Mouse (Mus musculus): ENCODE results near the gene Pam.

Gene Pam

GRCm38 (mm10) chr1:98095246-98095990 is at the start of gene Pam:
TSS of gene Pam (minus strand) at chr1:98095646.
- DNase-seq = peak; percentile 90 to 94

- DNase-seq = no peak
These were observed 49.4 kb upstream of the Pam start for GRCm38 (mm10) chr1:98144845-98145244.

DNA sequence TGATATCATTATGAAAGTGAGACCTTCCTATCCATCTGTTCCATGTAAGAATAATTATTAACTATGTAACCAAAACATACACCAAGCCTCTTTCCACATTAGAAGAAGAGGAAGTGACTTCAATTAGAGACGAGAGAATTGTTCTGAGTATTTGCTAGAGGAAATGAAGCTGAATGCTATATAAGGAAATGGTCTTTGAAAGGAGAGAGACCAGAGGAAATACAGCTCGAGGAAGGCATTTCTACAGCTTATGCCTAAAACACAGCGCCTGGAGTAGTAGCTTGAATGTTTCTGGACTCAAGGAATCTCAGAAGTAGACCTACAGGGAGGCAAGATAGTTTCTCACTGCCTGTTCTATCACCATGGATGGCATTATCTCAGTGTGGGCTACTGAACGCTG is 35.8 kb upstream of the Pam start:
- DNase-seq = no peak

DNA sequence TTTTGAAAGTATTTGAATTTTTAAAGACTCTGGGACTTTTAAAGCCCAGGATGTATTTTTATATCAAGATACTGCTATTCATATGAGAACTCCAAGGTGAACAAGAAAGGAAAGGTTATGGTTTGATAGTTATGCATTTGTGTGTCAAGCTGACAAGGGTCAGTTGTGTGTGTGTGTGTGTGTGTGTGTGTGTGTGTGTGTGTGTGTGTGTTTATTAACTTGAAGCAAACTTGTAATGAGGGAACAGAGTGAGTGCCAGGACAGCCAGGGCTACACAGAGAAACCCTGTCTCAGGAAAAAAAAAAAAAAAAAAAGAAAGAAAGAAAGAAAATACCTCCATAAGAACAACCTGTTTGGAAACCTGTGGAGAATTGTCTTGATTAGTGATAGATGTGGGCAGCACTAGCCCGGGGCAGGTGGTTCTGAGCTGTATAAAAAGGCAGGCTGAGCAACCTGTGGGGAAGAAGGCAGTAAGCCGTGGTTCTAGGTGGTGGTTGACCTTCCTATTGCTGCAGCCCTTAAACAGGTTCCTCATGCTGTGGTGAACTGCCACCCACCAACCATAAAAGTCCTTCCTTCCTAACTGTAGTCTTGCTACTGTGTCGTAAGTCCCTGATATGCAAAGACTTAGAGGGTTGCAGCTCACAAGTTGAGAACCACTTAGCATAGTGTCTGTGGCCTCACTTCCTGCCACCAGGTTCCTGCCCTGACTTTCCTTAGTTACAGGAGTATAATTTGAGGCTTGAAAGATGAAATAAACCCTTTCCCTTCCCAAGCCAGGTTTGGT is 34.3 kb upstream of the Pam start:
- no peak for DNase-seq

GRCm38 (mm10) chr1:98129111-98129510 is 33.7 kb upstream of the Pam start:
- no peak for DNase-seq

GRCm38 (mm10) chr1:98128338-98129096 is 33.1 kb upstream of the Pam start:
- DNase-seq = no peak

DNA sequence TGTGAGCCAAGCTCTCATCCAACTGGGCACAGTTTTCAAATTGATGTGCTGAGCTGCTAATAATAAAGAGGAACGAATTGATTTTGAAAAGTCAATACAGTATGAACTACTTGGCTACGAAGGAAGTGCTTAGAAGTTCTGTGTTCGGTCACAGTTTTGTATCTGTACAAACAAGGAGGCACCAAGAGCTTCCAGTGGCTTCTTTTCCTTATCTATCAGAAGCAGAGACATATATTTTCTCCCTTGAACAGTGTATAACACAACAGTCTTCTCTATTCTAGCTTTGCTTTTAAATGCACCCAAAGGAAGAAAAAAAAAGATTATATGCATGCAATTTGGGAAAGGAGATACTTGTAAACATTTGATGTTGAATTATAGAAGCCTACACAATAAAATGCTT is 30.8 kb upstream of the Pam start:
- no peak for DNase-seq

DNA sequence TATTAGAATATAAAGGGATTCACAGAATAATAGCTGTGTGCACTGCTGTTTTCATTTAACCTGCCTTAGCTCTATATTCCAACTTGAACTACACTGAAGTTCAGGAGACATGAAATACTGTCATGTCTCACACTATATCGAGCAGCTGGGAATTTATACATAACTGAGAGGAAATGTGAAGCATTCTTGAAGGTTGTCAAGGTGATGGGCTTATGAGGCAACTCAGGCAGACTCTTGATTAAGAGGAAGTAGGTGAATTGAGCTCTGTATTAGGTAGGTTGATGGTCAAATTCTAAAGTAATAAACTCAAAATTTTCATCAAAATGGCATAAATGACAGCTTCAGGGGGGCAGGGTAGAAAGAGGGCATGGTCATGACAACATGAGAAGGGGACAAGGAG is 29.3 kb upstream of the Pam start:
- no peak for DNase-seq

- no peak for DNase-seq
These were observed 24.1 kb upstream of the Pam start for GRCm38 (mm10) chr1:98119595-98119994.

GRCm38 (mm10) chr1:98107599-98107998 is 12.2 kb upstream of the Pam start:
- no peak for DNase-seq

- DNase-seq = no peak
These were observed 4.0 kb upstream of the Pam start for GRCm38 (mm10) chr1:98099441-98099840.

DNA sequence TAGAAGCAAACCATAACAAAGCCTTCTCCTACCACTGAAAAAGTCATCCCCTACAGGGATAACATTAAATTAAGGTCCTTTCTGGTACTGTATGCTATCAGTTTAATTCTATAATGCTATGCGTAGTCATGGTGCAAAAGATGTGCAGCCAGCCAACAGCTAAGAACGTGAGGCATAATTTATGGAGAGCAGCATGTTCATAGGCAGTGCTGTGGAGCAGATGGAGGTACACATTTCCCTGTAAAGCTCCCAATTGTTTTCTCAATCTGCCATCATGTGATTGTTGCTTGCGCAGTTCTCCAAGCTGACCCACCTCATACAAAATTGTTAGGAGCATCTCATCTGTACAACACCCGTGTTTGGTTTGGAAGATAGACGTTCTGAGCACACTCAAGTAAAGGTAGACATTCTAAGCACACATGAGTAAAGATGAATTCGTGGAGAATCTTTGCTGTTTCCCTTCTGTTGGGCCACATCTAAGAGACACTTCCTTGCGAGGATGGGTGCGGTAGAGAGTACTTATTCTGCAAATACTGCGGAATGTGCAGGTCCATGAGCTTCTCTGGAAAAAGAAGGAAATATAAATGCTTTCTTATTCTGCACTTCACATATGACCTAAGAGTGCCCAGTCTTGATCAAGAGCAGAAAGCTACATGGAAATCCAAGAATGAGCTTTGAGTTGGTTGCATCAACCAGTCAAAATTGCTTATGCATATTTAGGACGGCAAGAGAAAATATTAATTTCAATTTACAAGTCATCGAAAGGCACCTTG is 2.7 kb upstream of the Pam start:
- DNase-seq = no peak

GRCm38 (mm10) chr1:98096396-98096935 is 1.0 kb upstream of the Pam start:
- no peak for DNase-seq

- no peak for DNase-seq
These were observed 515 bp upstream of the Pam start for GRCm38 (mm10) chr1:98095991-98096330.

- no peak for DNase-seq
These were observed 618 bp downstream of the Pam start for GRCm38 (mm10) chr1:98094811-98095245.

DNA sequence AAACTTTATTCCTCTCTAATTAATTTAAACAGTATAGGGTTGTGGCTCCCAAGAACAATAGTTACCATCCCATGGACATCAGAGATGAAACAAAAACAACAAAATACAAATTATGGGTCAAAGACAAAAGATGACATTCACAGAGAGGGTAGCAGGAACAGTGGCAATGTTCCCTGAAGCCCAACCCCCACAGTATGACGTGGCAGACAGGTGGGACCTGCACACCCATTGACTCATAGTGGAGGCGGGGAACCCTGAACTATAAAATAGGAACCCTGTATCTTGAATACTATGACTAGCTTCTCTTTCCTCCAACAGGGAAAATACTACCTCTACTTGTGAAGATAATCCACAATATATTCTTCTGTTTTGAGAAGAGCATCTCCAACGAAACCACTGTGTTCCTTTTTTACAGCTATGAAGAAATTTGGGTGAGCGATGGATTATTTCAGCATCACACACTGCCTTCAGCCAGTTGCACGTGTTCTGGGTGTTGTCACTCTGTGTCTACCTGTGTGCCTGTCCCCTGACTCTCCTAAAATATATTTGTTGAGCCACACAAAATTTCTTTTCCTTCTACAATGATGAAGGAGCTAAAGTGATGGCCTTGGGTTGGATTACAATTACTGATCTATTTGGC is 6.0 kb downstream of the Pam start:
- no peak for DNase-seq

DNA sequence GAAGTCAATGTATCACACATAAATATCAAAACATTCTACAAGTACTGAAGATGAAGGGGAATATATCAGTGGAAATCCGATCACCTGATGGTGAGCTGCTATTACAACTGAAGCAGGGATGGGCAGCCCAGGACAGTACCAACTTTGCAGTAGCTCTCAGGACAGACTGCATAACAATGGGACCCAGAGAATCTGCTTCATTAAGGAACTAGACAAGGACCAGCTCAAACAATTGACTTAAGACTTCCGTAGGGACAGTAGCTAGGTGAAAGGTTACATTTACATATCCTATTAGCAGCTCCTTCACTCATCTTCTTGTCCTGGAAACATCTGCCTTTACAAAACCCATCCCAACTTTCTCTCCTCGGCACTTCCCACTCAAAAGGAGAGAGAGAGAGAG is 9.0 kb downstream of the Pam start:
- DNase-seq = no peak

DNA sequence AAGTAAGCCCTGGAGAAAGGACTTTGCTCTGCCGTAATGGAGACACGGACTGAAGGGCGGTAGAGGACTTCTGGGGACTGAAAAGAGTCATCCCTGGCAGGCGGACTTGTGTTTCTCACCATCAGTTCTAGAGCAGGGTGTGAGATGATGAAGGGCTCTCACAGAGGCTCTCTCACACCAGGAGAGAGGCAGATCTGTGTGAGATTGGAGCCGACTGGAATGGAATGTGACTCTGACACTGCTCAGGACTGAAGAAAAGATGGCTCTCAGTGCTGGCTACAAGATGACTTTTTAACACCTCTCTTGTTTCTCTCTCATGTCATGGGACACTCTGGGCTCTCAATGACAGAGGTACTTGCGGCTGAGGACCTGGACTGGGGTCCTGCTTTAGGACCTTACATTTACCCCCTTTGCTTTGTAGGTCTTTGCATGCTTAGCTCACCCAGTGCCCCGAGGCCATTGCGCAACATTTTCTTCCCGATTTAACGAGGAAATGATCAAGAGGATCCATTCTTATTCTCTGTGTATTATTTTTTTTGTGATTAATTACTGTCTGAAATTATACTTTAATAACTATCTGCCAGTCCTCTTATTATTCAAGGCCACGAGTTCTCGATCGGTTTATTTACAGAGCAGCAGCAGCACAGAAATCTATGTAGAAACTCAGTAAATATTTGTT is 10.7 kb downstream of the Pam start:
- no peak for DNase-seq

GRCm38 (mm10) chr1:98083508-98083907 is 11.9 kb downstream of the Pam start:
- DNase-seq = no peak

DNA sequence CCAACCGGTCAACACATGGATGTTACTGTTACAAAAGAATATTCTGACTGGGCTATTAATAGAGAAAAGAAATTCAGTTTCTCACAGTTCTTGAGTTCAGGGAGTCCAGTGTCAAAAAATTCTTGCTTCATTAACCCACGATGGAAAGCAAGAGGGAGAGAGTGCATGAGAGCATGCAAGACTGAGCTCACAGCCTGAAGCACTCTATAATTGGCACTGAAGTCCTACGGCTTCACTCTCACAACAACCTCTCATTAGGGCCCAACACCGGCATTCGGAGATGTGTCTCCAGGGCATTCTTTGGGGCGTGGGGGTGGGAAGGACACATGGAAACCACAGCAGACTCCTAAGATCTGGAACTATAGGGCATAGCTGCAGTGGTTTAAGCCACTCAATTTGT is 12.5 kb downstream of the Pam start:
- DNase-seq = no peak

DNA sequence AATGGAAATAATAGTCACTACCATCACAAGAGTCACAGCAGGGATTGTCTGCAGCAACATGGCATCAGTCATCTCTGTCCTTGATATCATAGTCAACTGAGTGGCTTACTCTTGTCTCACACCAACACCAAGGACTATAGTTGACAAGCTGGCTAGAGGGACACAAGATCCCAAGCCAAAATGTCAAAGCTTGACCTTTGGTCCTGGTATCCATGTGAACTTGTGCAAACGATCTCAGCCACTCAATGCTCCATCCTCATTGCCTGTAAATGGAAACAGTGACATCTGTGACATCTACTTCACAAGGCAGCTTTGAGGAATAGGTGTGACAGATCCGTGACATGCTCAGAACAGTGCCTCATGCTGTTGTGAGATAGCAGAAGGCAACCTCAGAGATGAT is 15.0 kb downstream of the Pam start:
- no peak for DNase-seq

- peak; percentile 60 to 72 for DNase-seq
These were observed 15.8 kb downstream of the Pam start for GRCm38 (mm10) chr1:98079640-98080039.
